Mouse (Mus musculus) ES-CJ7 (cell line): ENCODE data around the gene Kncn.

ENCODE experiments used
- DNase-seq: peaks from one replicate; pipeline ENCODE4 v3.0.0; 2011; ENCODE audit warnings: low read depth, low spot score

The Kncn gene

DNA sequence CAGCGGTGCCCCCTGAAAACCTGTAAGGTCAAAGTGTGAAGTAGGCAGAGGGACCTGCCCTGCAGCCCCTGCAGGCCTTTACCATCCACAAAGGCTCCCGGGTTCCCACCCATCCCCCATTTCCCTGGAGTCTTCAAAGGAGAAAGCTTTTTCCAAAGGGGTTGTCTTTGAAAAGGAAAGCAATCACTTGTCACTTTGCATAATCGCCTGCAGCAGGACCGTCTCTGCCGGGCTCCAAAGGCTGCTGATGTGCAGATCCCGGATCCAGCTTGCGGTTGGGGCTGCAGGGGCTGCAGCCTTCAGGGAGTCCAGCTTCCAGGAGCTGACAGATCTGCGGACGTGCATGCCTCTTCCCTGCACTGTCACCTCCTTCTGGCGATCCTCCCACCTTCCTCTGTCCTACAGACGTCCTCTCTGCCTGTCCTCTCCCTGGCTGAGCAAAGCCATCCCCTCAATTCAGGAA lies 6.0 kb upstream of the Kncn start:
- DNase-seq, result peak; percentile 86

DNA sequence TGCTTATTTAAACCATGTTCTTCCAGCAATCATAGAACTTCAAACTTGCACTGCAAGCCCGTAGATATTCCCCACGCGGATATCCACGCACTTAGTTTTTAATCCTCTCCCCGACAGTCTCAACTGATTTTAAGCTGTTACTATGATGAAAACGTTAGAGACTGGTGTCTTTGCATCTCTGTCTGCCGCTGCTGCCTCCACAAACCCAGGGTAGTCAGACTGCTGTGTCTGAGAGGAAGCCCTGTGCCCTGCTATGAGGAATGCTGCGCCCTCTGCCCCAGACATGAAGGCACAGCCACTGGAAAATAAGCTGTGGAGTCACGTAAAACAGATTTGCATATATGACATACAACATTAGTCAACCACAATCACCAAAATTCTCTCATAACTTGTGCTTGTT lies 5.4 kb upstream of the Kncn start:
- no peak for DNase-seq

DNA sequence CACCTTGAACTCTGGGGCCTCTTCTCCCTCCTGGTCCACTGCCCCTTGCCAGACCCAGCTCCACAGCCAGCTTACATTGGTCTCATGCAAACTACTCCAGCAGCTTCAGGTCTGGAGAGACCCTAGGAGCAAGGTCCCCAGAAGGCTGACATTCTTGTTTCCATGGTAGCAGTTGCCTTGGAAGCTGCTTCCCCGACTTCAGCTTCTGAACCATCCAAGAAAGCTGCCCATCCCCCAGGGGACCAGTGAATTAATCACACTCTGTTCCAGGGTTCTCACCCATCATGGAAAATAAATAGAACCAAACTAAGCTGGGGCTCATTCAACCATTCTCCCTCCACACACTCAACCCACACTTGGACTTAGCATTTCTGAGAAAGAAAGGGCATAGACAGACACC lies 3.0 kb upstream of the Kncn start:
- no peak for DNase-seq

DNA sequence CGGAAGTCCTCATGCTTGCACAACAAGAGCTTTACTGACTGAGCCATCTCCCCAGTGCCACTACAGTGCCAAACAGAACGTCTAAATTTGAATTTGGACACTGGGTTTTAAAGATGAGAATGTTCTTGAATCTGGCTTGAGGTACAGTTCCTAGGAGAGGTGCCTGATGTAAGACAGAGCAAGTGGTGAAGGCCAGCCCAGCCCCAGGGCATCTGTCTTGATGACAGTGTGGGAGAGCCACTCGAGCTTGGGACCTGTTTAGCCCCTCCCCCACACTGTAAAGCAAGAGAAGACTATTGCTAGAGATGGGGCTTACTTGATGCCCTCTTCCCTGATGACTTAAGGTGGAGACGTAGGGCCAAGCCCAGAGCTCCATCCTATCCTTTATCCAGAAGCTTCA lies 2.0 kb upstream of the Kncn start:
- no peak for DNase-seq

DNA sequence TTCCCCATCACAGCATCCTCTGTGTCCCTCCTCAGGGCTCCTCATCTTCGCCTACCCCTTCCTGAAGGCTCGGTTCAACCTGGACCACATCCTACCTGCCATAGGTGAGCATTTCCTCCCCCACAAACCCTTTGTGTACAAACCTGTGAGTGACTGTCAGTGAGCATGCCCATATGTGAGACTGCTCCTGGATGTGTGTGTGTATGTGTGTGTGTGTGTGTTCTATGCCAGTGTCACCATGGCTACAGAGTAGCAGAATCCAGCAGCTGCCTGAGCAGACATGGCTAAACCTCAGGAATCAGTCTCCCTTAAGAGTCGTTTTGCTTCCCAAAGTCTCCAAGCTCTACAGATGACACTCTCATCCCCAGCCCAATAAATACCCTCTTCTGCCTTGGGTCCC lies 1.6 kb downstream of the Kncn start:
- no peak for DNase-seq

DNA sequence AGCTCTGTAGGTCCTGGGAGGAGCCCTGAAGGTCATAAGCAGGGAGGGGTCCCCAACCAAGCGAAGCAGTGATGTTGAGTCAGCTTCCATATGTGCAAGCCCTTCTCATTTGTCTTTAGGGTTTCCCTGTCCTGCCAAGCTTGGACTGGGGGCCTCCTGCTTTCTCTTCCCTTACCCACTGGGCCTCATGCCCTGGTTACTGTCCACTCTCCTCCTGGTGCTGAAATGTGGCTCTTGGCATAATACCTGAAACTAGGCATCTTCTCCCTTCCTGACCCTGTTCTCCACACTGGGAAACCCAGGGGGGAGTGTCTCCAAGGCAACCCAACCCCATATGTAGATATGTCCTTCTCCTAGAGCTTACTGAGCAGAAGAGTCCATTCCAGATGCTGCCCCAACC lies 2.7 kb downstream of the Kncn start:
- DNase-seq, result no peak

DNA sequence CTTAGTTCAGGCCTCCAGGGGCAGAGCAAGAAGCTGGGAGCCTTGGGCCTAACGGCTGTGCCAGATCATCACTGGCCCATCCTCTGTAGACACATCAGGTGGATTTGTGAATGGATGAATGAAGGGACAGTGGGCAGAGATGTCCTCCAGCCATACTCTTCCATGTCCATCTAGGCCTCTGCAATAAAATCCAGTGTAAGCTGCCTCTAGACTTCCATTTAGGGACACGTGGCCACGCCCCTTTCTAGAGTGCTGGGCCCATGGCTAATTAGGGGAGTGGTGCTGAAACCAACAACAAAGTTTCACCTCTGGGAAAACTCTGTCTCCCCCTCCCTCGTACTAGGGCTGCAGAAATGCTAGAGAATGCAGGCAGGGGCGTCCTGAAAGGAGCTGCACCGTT lies 5.9 kb downstream of the Kncn start:
- DNase-seq, result peak; percentile 18

DNA sequence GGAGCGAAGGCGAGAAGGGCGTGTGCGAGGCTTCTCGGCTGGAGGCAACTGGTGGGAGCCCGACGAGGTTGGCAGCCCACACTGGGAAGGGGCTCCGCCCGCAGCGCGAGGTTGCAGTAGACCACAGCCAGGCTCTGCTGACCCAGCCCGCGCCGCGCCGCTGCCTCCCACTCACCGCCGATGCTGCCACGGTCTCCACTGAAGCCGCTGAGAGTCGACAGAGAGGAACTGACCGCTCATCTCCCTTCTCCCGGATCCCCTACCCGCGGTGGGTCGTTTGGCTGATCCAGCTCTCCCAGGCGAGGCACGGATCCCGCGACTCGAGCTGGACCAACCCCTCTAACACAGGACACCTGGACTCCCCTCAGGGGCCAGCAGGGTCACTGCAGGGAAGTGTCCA lies 6.4 kb downstream of the Kncn start, which contains the start of gene 6430628N08Rik:
TSS of gene 6430628N08Rik (plus strand) at position 113 of the 400 bp plus-strand sequence.
- DNase-seq, result no peak

DNA sequence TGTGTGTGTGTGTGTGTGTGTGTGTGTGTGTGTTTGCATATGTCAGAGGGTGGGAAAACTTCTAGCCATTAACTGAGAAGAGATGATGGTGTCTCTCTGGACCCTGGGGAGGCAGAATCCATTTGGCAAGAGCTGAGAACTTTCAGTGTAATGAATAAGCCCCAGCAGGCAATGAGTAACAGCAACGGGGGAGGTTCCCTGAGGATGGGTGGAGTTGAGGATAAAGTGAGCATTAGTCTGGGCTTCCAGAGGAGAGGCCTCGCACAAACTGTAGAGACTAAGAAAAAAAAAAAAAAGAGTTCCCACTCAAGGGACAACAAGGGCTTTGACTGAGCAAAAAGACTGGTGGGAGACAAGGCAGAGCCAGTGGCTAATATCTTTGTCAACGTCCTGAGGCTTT lies 10.1 kb downstream of the Kncn start:
- peak; percentile 38 for DNase-seq

DNA sequence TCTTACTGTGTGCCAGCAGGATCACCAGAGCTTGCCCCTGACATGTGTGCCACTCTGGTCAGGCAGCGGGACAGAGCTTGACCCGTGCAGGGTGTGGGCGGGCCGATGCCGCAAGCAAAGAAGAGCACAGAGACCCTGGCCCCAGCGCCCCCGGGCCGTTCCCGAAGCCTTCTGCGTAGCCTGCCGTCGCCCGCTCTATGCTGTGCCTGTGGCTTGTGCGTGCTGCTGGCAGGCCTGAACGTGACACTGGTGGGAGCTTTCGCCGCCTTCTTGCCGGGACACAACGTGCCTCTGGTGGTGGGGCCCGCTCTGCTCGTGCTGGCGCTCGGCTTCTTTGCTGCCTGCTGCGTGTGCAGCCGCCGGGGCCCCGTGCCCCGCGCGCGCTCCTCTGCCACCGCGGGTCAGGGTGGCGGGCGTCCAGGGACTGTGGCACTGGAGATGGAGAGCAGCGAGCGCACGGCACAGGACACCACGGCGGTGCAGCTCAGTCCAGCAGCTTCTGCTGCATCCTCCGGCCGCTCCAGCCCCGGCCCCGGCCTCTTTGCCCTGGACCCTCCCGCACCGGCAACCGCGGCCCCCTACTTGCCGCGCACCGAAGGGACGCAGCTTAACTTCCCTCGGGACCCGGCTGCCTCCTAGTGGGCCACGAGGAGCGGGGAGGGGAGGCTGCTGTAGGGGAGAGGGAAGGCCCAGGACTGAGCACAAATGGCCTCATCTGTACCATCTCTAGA lies 13.9 kb downstream of the Kncn start:
- peak; percentile 63 for DNase-seq

DNA sequence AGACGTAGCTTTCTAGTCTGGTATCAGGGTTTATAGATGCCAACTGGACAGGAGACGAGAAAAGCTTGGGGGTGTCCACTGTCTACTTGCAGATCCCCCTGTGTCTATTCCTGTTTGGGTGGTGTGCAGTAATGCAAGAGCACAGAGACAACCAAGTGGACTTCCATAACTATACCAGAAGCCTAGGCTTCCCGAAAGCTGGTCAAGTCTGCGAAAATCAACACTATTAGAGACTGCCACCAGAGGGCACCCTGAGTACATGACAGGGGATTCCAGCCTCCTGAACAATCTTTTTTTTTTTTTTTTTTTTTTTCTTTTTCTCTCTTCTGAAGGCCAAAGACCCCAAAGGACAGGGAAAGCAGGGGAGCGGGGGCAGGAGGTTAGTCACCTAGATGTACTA lies 18.6 kb downstream of the Kncn start:
- peak; percentile 71 for DNase-seq

DNA sequence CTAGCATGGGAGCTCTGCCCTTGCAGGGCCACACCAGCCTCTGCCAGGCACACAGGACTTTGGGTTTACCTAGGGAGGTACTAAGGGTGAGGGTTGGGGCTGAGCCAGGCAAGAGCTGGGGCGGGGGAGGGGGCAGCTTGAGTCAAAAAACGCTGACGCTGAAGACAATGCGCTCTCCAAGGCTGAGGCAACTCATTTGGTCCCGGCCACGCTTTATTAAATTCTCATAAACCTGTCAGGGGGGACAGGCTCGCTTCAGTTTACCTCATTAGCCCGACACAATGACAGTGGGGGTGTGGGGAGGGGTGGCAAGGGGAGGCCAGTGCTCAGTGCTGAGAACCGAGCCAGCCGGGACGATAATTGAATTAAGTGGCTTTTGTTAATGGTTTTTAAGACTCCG lies 20.2 kb downstream of the Kncn start:
- DNase-seq, result no peak

DNA sequence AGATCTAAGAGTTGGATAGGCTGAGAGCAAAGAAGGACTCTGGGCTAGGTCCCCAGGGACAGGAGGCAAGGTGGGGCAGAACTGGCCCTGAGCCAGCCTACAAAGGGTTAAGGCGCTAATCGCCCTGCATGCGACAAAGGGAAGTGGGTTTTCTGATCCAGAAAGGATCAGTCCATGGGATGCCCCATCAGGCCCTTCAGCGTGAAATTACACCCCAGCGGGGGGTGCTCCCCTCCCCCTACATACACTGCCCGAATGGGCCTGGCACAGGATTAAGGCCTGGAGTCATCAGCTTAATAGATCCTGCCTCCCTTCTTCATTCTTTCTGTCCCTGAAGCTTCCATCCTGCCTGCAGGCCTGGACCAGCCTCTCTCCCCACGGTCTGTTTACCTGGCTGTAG lies 21.5 kb downstream of the Kncn start:
- no peak for DNase-seq

DNA sequence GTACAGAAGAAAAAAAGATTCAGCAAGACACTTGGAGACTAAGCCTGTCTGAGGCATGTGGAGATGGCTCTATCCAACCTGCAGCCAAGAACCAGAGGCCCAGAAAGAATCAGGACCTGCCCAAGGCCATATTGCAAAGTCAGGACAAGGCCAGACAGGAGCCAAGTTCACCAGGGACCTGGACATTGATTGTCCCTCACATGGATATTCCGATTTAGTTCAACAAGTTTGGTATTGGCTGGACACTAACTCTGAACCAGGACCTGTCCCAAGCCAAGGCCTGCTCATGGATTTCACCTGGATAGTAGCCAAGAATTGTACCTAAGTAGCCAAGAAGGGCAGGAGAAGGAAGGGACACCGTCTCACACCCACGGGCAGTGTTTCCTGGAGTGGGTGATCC lies 22.6 kb downstream of the Kncn start:
- DNase-seq, result no peak

DNA sequence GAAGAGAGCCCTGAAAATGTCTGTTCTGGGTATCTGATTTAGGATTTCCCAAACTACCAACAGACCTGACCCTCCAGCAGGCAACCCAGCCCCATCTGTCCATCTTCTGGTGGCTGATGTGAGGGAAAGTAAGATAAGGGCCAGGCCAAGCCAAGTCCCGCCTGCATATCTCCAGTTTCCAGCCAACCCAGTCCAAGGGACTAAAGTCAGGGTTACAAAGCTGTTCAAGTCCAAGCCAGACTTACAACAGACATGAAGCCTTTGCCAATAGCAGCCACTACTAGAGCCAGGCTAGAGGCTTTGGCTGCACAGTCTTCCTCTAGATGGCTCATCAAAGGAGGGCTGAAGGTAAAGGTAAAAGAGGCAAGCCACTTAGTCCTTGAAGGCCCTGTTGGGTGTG lies 23.8 kb downstream of the Kncn start:
- no peak for DNase-seq

DNA sequence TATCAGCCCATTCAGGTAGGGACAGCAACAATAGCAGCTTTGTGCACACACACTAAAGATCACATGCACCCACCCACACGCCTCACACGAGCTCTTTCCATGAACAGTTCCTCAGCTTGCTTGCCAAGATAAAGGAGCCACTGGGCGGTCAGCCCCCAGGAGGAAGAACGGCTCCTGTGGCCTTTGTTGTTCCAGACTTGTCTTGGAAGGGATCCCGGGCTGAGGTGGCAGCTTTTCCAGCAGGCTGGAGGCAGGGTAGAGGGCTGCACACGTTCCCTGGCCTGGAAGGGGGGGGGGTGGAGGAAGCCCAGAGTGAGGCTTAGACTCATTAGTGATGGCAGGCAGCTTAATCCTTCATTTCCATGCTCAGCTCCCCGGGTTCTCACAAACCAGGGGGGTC lies 24.4 kb downstream of the Kncn start:
- no peak for DNase-seq

DNA sequence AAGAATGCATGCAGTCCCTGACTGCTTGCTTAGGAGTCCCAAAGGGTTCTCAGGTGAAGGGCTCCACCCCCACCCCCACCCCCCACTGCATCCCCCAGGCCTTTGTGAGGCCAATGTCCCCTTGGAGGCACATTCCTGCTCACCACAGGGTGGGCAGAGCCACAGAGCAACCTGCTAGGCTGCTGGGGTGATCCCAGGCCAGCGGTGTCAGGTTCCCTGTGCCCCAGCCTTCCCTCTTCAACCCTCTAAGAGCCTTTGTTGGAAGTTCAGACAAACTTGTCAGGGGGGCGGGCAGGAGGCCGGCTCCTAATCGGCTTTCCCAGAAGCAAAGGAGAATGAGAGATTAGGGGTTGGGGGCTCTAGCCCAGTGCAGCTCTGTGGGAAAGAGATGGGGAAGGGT lies 27.4 kb downstream of the Kncn start:
- no peak for DNase-seq

DNA sequence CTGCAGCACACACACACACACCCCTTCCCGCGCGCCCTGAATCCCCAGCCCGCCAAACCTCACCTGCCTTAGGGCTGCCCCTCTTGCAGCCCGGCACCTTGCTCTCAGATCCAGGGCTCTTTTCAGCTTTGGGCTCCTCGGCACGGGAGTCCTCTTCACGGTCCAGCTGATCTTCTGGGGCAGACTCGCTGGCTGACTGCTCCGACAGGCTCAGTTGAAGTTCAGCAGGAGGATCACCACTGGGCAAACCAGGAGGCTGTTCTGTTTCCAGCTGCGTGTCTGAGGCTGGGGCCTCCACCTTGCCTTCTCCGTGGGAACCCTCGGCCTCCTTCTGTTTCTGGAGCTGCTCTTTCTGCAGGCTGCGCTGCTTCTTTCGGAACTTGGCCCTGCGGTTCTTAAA lies 35.7 kb downstream of the Kncn start:
- DNase-seq, result no peak

DNA sequence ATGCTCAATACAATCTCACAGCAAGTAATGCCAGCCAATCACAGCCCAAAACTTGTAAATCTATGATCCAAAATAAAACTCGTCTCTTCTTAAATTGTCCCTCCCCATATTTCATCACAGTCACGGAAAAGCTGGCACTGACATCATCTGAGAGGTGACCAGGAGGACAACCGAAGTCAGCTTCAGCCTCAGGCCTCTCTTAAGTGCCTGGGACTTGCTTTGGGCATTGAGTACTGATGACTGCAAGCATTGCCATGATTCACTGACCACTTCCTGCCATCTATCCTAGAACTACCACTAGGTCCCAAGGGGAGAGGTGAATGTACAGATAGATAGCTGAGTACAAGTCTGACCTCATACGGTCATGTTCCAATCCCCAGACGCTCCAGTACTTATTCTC lies 38.5 kb downstream of the Kncn start:
- no peak for DNase-seq

DNA sequence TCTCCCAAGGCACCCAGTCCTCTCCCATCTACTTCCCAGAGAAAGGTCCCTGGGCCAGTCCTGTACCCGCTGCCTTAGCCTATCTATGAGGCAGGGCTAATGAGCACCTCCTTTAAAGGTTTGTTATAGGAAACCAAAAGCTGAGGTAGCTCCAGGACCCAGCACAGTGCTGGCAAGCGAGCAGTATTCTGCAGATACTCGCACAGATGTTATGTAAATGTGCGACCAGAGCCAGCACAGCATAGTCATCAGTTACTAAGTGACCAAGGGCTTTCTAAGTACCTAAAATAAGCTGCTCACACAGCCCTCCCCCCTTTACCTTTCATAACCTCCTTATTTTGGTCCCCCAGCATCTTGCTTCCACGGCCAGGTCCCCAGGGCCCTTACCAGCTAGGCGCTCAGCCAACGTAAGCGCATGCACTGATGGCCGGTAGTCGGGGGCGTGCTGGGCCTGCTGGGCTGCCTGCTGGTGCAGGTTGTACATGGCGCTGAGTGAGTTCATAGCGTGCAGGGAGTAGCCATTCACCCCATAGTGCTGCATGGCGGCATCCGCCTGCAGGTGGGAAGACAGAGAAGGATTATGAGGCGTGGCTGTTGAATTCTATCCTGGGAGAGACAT lies 39.2 kb downstream of the Kncn start:
- DNase-seq, result no peak

DNA sequence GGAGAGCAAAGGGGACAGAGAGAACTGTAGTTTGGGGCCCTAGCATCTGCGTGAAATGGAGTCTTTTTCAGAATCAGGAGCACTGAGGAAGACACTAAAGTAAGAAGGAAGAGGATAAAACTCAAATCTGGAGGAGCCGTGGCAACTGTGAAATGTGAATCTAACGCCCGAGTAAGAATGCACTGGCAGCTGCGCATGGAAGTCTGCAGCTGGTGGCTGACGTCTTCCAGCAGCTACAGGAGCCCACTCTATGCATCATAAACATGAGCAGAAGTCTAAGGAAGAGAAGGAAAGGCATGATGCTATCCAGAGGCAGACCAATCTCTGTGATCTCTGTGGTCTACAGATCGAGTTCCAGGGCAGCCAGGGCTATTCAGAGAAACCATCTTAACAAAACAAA lies 43.4 kb downstream of the Kncn start:
- DNase-seq, result no peak

DNA sequence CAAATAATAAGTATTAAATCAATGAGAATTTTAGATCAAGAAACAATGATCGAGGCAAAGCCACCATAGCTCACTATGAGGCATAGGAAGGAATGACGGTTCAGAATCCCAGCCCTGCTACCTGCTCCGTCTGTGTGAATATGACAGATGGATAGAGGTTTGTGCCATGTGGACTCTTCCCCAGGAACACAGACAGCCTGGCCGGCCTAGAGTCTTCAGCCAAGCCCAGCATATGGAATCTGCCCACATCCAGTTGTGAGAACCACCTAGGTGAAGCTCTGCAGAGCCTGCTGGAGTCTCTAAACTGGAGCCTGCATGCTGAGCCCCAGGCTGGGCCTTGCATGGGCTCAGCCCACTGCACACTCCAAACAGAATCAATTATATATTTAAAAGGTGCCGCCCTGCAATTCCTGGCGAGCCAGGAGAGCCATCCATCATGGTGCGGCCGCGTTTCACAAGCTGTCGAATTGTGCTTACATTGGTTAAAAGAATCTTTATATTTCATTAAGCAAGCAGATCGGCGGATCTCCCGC lies 47.4 kb downstream of the Kncn start:
- DNase-seq, result no peak

DNA sequence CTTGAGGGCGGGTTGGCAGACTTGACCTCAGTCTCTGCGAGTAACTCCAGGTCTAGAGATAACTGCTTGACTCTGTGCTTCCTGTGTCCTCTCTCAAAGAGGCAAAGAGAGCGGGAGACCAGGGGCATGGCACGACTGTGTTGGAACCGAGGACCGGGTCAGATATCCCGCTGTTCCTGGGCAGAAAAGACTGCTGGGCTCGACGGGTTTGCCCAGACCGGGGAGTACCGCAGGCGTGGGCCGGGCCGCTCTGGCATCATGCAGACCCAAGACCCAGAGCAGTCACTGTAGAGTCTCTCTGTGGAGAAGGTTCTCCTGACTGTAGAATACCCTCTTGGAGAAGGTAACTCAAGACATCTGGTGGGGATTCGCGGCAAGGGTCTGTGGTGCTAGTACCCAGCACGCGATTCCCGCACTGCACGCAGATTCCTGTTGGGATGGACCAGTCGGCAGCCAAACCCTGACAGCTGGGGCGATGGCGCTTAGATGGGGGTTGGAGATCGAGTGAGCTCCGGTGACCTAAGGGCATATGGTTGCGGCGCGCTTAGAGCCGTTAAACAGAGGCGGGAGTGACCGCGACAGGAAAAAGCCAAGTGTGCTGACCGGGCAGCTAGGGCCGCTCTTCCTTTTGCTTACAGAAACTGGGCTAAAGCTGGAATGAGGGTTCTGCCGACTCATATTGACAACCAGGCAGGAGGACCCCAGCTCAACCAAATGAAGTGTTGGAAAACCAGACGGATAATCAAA lies 51.8 kb downstream of the Kncn start:
- peak; percentile 32 for DNase-seq
